In the genomic region with DNA sequence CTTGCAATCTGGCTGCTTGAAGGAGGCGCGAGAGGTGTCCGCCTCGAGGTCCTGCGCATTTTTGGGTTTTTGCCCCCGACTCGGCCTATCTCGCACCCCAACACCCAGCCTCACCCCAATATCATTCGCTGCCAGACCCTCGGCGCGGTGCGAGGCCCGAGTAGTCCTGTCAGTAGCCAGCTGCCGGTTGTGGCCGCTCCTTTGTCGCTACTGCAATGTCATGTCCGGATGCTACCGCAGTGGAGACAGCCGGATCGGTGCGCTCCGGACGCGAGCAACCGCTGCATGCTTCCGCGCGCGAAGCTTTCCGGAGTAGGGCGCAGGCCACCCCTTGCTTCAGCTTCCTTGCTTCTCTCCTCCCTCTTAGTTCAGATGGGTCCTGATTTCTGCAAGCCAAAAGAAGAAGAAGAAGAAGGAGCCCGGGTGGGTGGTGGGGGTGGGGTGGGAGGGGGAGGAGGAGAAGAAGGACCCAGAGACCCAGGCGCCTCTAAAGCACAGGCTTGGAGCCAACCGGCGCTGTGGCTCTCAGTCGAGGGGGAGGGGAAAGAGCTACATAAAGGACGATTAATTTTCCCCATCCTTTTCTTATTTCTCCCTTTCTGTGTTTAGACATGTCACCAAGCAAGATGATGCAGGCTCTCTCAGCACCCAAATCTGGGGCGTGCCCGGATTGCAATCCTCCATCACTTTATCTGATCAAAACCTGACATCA, we compare ENCODE assay signal across 8 mouse cellular contexts. TPM values are rescaled to one million over a fixed set of nuclear protein-coding genes. Genes with fewer than 3 reads are reported as not detected.
DNase-seq lines count a peak whose midpoint lies in the region; ATAC-seq and TF ChIP-seq lines count a peak whose summit lies in the region.

No protein-coding gene starts in this region.

- peak overlapping the region; percentile 93 for H3K27ac ChIP-seq in gastrocnemius, adult 2 months
- H3K27ac ChIP-seq in hindbrain, embryonic 15.5 days (replicated peaks), result peak overlapping the region; percentile 96
- no peak overlapping the region for H3K27ac ChIP-seq in limb, embryonic 11.5 days (replicated peaks; ENCODE audit: low read depth, low read length)
- H3K27ac ChIP-seq in midbrain, embryonic 10.5 days (replicated peaks), result peak overlapping the region; percentile 94

- no peak for TF ChIP-seq CTCF in gastrocnemius, adult 2 months (IDR thresholded peaks at IDR 0.05)

- peak; percentile 29 for DNase-seq in adrenal gland, adult 2 months
- peak; percentile 42 to 45 for DNase-seq in cerebellum, postnatal 36 days
- DNase-seq in gastrocnemius, adult 2 months, result peak; percentile 71
- peak; percentile 65 for DNase-seq in limb, embryonic 11.5 days (ENCODE audit: low spot score)
- peak; percentile 74 for DNase-seq in midbrain, embryonic 10.5 days (ENCODE audit: low spot score)
- DNase-seq in skeletal muscle tissue, adult 2 months (ENCODE audit: low read depth, low spot score), result peak; percentile 38

- peaks cover 26% of the 10 kb centered on the region for H3K4me1 ChIP-seq in hindbrain, embryonic 15.5 days (replicated peaks)
- H3K4me1 ChIP-seq in limb, embryonic 11.5 days (ENCODE audit: control insufficient read depth, insufficient read depth, low read length), result 0 out of 2 replicates have a peak, but pooled peaks cover 2% of the 10 kb centered on the region
- H3K4me1 ChIP-seq in midbrain, embryonic 10.5 days, result peaks cover 17% of the 10 kb centered on the region

- intact Hi-C loops in gastrocnemius, adult 2 months (cut with DNase I), result loop anchor here (5.0 kb wide), 2 partner anchors 55 to 125 kb away; no protein-coding TSS in a partner anchor

- H3K4me2 ChIP-seq in hindbrain, embryonic 15.5 days, result peak overlapping the region; percentile 67
- peak overlapping the region; percentile 95 for H3K4me2 ChIP-seq in limb, embryonic 11.5 days (ENCODE audit: low read depth, severe bottlenecking)

- no peaks in the 10 kb centered on the region for H3K27me3 ChIP-seq in hindbrain, embryonic 15.5 days
- H3K27me3 ChIP-seq in limb, embryonic 11.5 days (ENCODE audit: control insufficient read depth, insufficient read depth, low read length), result no peaks in the 10 kb centered on the region
- H3K27me3 ChIP-seq in midbrain, embryonic 10.5 days (ENCODE audit: low read depth, poor library complexity, severe bottlenecking), result no peaks in the 10 kb centered on the region

- H3K9ac ChIP-seq in hindbrain, embryonic 15.5 days, result peak overlapping the region; percentile 99
- peak overlapping the region; percentile 90 for H3K9ac ChIP-seq in limb, embryonic 11.5 days (ENCODE audit: low read length)

- no peaks in the 10 kb centered on the region for H3K9me3 ChIP-seq in hindbrain, embryonic 15.5 days
- H3K9me3 ChIP-seq in limb, embryonic 11.5 days (ENCODE audit: control insufficient read depth, low read length), result no peaks in the 10 kb centered on the region
- H3K9me3 ChIP-seq in midbrain, embryonic 10.5 days (replicated peaks), result no peaks in the 10 kb centered on the region

- ATAC-seq in hindbrain, embryonic 15.5 days (ENCODE audit: low FRiP score, low read depth), result peak; percentile 65
- ATAC-seq in limb, embryonic 11.5 days (ENCODE audit: insufficient number of reproducible peaks, low FRiP score, low TSS enrichment, low read depth), result peak; percentile 11
- no peak for ATAC-seq in activated CD4-positive, CD25-positive, alpha-beta regulatory T cell, adult 4 months

- H3K4me3 ChIP-seq in gastrocnemius, adult 2 months, result peak overlapping the region; percentile 72
- H3K4me3 ChIP-seq in hindbrain, embryonic 15.5 days, result peak overlapping the region; percentile 95
- peak overlapping the region; percentile 78 for H3K4me3 ChIP-seq in limb, embryonic 11.5 days (ENCODE audit: low read depth, low read length)
- peak overlapping the region; percentile 90 for H3K4me3 ChIP-seq in midbrain, embryonic 10.5 days

- under 1% methylated on average over 36 of the region's 40 CpGs for WGBS in hindbrain, embryonic 15.5 days
- WGBS in limb, embryonic 11.5 days, result under 1% methylated on average over 39 of the region's 40 CpGs
- WGBS in midbrain, embryonic 10.5 days, result 2% methylated on average over 39 of the region's 40 CpGs

- H3K36me3 ChIP-seq in hindbrain, embryonic 15.5 days, result peaks cover 4% of the 10 kb centered on the region; the same call in 1 of the 2 replicates
- H3K36me3 ChIP-seq in limb, embryonic 11.5 days (ENCODE audit: control insufficient read depth, insufficient read depth, low read length), result no peaks in the 10 kb centered on the region
- peaks cover 22% of the 10 kb centered on the region for H3K36me3 ChIP-seq in midbrain, embryonic 10.5 days

RNA-seq across cellular contexts. Expression of a gene that starts 1.1 kb away (rescaled TPM):
- 1 to 10 TPM; 2.3 to 3.2 TPM for total RNA-seq in adrenal gland, adult 2 months (2021)
- 6.6 and 7.8 TPM in 2 replicates for polyA plus RNA-seq in adrenal gland, adult 2 months (2012; rRNA removed)
- 10 to 100 TPM; 15.5 to 24.0 TPM for total RNA-seq in gastrocnemius, adult 2 months (2021)
- 73.7 and 82.2 TPM in 2 replicates for polyA plus RNA-seq in hindbrain, embryonic 15.5 days (2015; fragmentation: Nextera tagmentation; extraction: Ambion mirVana)
- polyA plus RNA-seq in limb, embryonic 11.5 days (2014; fragmentation: Nextera tagmentation; extraction: Ambion mirVana), result 15.6 and 16.6 TPM in 2 replicates
- polyA plus RNA-seq in midbrain, embryonic 10.5 days (2016; fragmentation: Nextera tagmentation; extraction: Ambion mirVana), result 25.4 and 29.1 TPM in 2 replicates
- polyA plus RNA-seq in activated CD4-positive, CD25-positive, alpha-beta regulatory T cell, adult 4 months (2017; shearing (Covaris generic)), result not detected
